Mouse (Mus musculus): ENCODE results near the gene Tmem255b. TPM values are rescaled to one million over a fixed set of nuclear protein-coding genes. Genes with fewer than 3 reads are reported as not detected.

Gene Tmem255b
- total RNA-seq, 2 experiments from 2014 or later: 3.6 to 5.9 TPM

DNA sequence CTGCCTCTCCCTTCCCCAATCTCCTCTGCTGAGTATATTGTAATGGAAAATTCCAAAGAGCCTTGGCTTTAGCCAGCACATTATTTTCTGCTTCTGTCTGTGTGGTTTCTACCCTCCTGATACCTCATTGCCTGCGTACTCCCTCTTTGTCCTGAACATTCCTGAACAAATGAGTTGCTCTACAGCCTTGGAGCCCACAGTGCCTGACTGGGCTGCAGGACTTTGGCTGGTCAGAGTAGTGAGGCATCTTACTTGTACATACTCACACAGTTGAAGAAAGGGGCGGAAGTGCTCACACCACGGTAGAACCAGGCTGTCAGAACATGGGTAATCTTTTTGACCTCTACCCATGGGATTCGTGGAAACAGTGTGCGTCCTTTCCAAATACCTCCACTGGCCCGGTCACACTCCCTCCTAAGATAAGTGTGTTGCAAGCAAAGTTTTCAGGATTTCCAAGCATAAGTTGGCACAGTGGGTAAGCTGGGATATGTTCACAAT lies 82.3 kb downstream of the Tmem255b start:
- Histone ChIP-seq H3K27ac (no peak overlapping the region), H3K4me3 (no peak overlapping the region)
- intact Hi-C loops (cut with DNase I): no loop called here
- no peak for DNase-seq (ENCODE audit: extremely low spot score in 1 of 2, low spot score in 2 of 2)
- TF ChIP-seq CTCF (IDR thresholded peaks at IDR 0.05): no peak

Other genes with a start within 250 kb of the Tmem255b start
- gene Grtp1, start 234.6 kb upstream of the Tmem255b start, total RNA-seq (2021): 1 to 10 TPM; 3.1 to 5.0 TPM
- 1 to 10 TPM; 1.4 to 1.7 TPM for gene Adprhl1, start 181.0 kb upstream of the Tmem255b start, total RNA-seq (2021)
- 10 to 100 TPM; 40.5 to 46.0 TPM for gene Dcun1d2, start 147.1 kb upstream of the Tmem255b start, total RNA-seq (2021)
- 10 to 100 TPM; 47.3 to 51.9 TPM for gene Tmco3, start 147.0 kb upstream of the Tmem255b start, total RNA-seq (2021)
- 10 to 100 TPM; 58.5 to 62.5 TPM for gene Tfdp1, start 96.4 kb upstream of the Tmem255b start, total RNA-seq (2021)
- gene Atp4b, start 38.4 kb upstream of the Tmem255b start, total RNA-seq (2021): not detected
- gene Grk1, start 30.1 kb upstream of the Tmem255b start, total RNA-seq (2021): not detected
- gene Gas6, start 59.3 kb downstream of the Tmem255b start, total RNA-seq (2021): 10 to 100 TPM; 96.8 to 98.7 TPM
- gene 1700029H14Rik, start 127.3 kb downstream of the Tmem255b start, total RNA-seq (2021): under 1 TPM; 0.38 to 0.77 TPM
- 10 to 100 TPM; 62.3 to 69.4 TPM for gene Rasa3, start 242.4 kb downstream of the Tmem255b start, total RNA-seq (2021)